ENCODE assay signal across 8 mouse cellular contexts in the genomic region with DNA sequence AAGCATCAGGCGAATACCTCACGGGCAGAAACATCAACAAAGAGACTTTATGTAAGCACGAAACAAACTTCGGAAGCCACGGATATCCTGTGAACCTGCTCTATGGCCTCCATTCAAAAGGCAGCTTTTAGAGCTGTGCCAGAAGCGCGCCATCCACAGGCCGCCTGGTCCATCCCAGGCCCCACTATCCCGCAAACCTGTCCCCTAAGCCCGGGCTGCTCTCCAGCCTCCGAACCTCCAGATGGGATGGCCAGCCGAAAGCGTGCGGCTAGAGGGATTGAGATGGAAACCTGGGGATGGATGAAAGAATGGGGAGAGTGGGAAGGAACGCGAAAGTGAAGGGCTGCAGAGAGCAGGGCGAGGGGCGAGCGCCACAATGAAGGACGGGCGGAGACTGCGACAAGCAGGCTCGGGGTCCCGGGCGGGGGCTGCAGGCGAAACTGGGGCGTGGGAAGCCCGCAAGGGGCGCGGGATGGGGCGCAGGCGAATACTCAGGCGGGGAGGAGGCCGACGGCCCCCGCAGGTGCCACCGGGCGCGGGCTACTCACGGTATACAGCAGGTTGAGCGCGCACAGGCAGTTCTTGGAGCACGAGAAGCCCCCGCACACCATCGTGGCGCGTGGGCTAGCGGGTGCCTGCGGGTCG. TPM values are rescaled to one million over a fixed set of nuclear protein-coding genes. Genes with fewer than 3 reads are reported as not detected.
A peak's percentile ranks its signal among the peaks of the same experiment; 100 is the strongest.
DNase-seq lines count a peak whose midpoint lies in the region; ATAC-seq lines count a peak whose summit lies in the region.

No protein-coding gene starts in this region.

- peak overlapping the region; percentile 73 for H3K4me3 ChIP-seq in forebrain, embryonic 16.5 days (replicated peaks; ENCODE audit: low read length)
- H3K4me3 ChIP-seq in hindbrain, embryonic 10.5 days = peak overlapping the region; percentile 95

- no peaks in the 10 kb centered on the region for H3K36me3 ChIP-seq in forebrain, embryonic 16.5 days (ENCODE audit: control insufficient read depth, insufficient read depth)
- H3K36me3 ChIP-seq in hindbrain, embryonic 10.5 days = peaks cover 5% of the 10 kb centered on the region

- peak; percentile 63 for DNase-seq in ZHBTc4 (ENCODE audit: low read depth, low spot score)
- DNase-seq in cerebellum, adult 8-10 months = peak; percentile 72
- DNase-seq in hindbrain, embryonic 10.5 days (ENCODE audit: low spot score) = peak; percentile 76
- DNase-seq in layer of hippocampus, postnatal 25 days (ENCODE audit: extremely low spot score in 1 of 2, low spot score in 1 of 2) = peak; percentile 50 to 63
- peak; percentile 85 for DNase-seq in lung, postnatal 36 days
- peak; percentile 68 for DNase-seq in retina, postnatal 1 day
- DNase-seq in yolk sac, embryonic 10.5 days (ENCODE audit: low spot score) = no peak

- H3K9ac ChIP-seq in forebrain, embryonic 16.5 days (replicated peaks; ENCODE audit: low read depth, low read length) = peak overlapping the region; percentile 100

- WGBS in forebrain, embryonic 16.5 days = under 1% methylated on average over 50 of the region's 50 CpGs
- under 1% methylated on average over 50 of the region's 50 CpGs for WGBS in hindbrain, embryonic 10.5 days

- H3K4me2 ChIP-seq in forebrain, embryonic 16.5 days (ENCODE audit: low read length) = peak overlapping the region; percentile 77

- peak; percentile 79 for ATAC-seq in forebrain, embryonic 16.5 days

- no peaks in the 10 kb centered on the region for H3K27me3 ChIP-seq in forebrain, embryonic 16.5 days (replicated peaks; ENCODE audit: control insufficient read depth, insufficient read depth, low read length)
- no peaks in the 10 kb centered on the region for H3K27me3 ChIP-seq in hindbrain, embryonic 10.5 days (ENCODE audit: insufficient read depth, poor library complexity, severe bottlenecking)

- peak overlapping the region; percentile 93 for H3K27ac ChIP-seq in forebrain, embryonic 16.5 days (ENCODE audit: low read length)
- H3K27ac ChIP-seq in hindbrain, embryonic 10.5 days = peak overlapping the region; percentile 99

- no peaks in the 10 kb centered on the region for H3K9me3 ChIP-seq in forebrain, embryonic 16.5 days (ENCODE audit: control insufficient read depth, low read length)
- no peaks in the 10 kb centered on the region for H3K9me3 ChIP-seq in hindbrain, embryonic 10.5 days

- H3K4me1 ChIP-seq in forebrain, embryonic 16.5 days (replicated peaks; ENCODE audit: control insufficient read depth, insufficient read depth, low read length) = peaks cover 15% of the 10 kb centered on the region
- H3K4me1 ChIP-seq in hindbrain, embryonic 10.5 days (replicated peaks) = peaks cover 24% of the 10 kb centered on the region

RNA-seq across cellular contexts. Expression of a gene that starts 0.5 kb away (rescaled TPM):
- 295 and 340 TPM in 2 replicates for polyA plus RNA-seq in forebrain, embryonic 16.5 days (2015; fragmentation: Nextera tagmentation; extraction: Ambion mirVana)
- 172 and 204 TPM in 2 replicates for polyA plus RNA-seq in hindbrain, embryonic 10.5 days (2016; fragmentation: Nextera tagmentation; extraction: Ambion mirVana)
- total RNA-seq in layer of hippocampus, postnatal 25 days (2021) = 100 to 1,000 TPM; 286 to 292 TPM

RNA-seq across cellular contexts. Expression of a gene that starts 49.1 kb away (rescaled TPM):
- not detected in 2 replicates for polyA plus RNA-seq in forebrain, embryonic 16.5 days (2015; fragmentation: Nextera tagmentation; extraction: Ambion mirVana)
- polyA plus RNA-seq in hindbrain, embryonic 10.5 days (2016; fragmentation: Nextera tagmentation; extraction: Ambion mirVana) = 0.36 TPM in 1 of 2 replicates, not detected in the other
- total RNA-seq in layer of hippocampus, postnatal 25 days (2021) = not detected
